Mouse (Mus musculus) ES-Bruce4 (cell line): ENCODE results near the gene Vcan. TPM values are rescaled to one million over a fixed set of nuclear protein-coding genes. Genes with fewer than 3 reads are reported as not detected.
A peak's percentile ranks its signal among the peaks of the same experiment; 100 is the strongest.

Source experiments
- H3K27ac ChIP-seq: 2 replicates; pipeline ENCODE4 v1.5.1; 2012; ENCODE audit warnings: low read length, inconsistent platforms; ENCODE audit not compliant: insufficient read depth
- H3K27me3 ChIP-seq: 2 replicates; pipeline ENCODE4 v1.6.1; 2012; ENCODE audit warnings: mild to moderate bottlenecking, low read length, inconsistent platforms; ENCODE audit not compliant: control insufficient read depth, poor library complexity, insufficient read depth, severe bottlenecking
- H3K36me3 ChIP-seq: 2 replicates; pipeline ENCODE4 v1.6.1; 2012; ENCODE audit warnings: inconsistent platforms, mild to moderate bottlenecking, low read length, moderate library complexity; ENCODE audit not compliant: control insufficient read depth, poor library complexity, insufficient read depth, severe bottlenecking
- H3K4me1 ChIP-seq: one replicate; pipeline ENCODE4 v1.8.1; 2011; ENCODE audit warnings: low read length; ENCODE audit not compliant: control insufficient read depth, insufficient read depth
- H3K4me3 ChIP-seq: 2 replicates; pipeline ENCODE4 v1.5.1; 2011; ENCODE audit warnings: low read depth, mild to moderate bottlenecking, low read length
- H3K9ac ChIP-seq: 2 replicates; pipeline ENCODE4 v1.6.1; 2012; ENCODE audit warnings: low read depth, mild to moderate bottlenecking, inconsistent platforms; ENCODE audit not compliant: poor library complexity, severe bottlenecking
- H3K9me3 ChIP-seq: replicated peaks from 2 replicates; pipeline ENCODE4 v1.6.1; 2012; ENCODE audit warnings: mild to moderate bottlenecking, low read length, inconsistent platforms; ENCODE audit not compliant: control insufficient read depth, poor library complexity, insufficient read depth, severe bottlenecking
- CTCF ChIP-seq: IDR thresholded peaks from one replicate; pipeline ENCODE4 v1.8.1; 2011; ENCODE audit warnings: low read depth, low read length
- EP300 ChIP-seq: IDR thresholded peaks from 2 replicates; pipeline ENCODE4 v1.6.1; 2011; ENCODE audit warnings: low read depth, low read length; ENCODE audit not compliant: insufficient read depth
- POLR2A ChIP-seq: IDR thresholded peaks from one replicate; pipeline ENCODE4 v1.8.1; 2011; ENCODE audit warnings: low read length; ENCODE audit not compliant: insufficient read depth
- polyA plus RNA-seq: library from polyadenylated mRNA; stranded (reverse); fragments of >200 nt; gene quantifications from 2 replicates; pipeline ENCODE4 v1.2.4, GENCODE M21; 2011; ENCODE audit warnings: low read depth; ENCODE audit not compliant: missing spikeins, insufficient read depth, insufficient read length

Vcan gene
- polyA plus RNA-seq, 1 experiment, result 29.6 TPM

DNA sequence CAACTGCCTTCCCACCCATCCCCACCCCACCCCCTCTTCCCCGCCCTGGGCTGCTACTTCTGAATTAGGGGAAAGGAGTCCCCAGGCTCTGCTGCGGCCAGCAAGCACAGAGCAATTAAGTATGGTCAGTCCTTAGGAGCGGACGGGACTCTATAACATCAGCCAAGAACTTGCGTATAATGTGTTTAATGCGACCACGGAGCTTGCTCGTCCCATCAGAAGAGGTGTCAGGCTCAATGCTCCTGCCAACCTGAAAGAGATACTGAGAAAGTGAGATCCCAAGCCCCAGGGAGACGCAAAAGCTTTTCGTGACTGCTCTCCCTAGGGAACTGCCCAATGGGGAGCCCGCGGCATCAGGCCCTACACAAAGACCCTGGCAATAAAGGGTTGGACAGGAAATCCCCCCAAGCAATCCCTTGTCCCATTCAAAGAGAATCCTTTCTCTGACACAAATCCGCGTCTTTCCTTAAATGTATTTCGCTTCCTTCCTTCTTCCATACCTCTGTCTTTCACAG, 434 bp upstream of the Vcan start:
- Histone ChIP-seq H3K9ac (peak overlapping the region; percentile 26), H3K4me1 (peaks cover 1% of the 10 kb centered on the region), H3K9me3 (no peaks in the 10 kb centered on the region), H3K36me3 (no peaks in the 10 kb centered on the region), H3K27me3 (peaks cover 4% of the 10 kb centered on the region; the same call in 1 of the 2 replicates), H3K4me3 (peak overlapping the region; percentile 60), H3K27ac (no peak overlapping the region)
- TF ChIP-seq CTCF (no peak), POLR2A (no peak), EP300 (no peak)

DNA sequence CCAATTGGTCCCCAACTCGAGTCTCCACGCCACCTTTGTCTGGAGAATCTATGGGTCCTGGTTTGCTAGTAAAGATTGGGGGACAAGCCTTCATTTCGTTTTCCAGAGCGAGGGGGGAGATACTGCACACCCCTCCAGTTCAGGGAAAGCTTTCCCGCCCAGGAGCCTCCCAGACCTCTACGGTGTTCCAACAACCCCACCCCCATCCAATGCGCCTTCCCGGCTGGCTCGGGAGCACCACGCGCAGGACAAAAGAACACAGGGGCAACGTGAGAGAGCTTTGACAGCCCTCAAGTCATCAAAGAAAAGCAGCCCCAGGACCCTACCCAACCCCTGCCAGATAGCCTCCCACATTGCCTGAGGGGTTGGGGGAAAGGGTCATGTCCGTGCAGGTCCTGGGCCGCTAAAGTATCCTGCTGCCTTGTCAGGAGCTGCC, 1.2 kb downstream of the Vcan start:
- no peaks in the 10 kb centered on the region for H3K36me3 ChIP-seq
- peak overlapping the region; percentile 74 for H3K4me3 ChIP-seq
- peaks cover 4% of the 10 kb centered on the region; the same call in 1 of the 2 replicates for H3K27me3 ChIP-seq
- H3K9ac ChIP-seq, result peak overlapping the region; percentile 70
- no peaks in the 10 kb centered on the region for H3K9me3 ChIP-seq
- 0 out of 2 replicates have a peak overlapping the region, but pooled peaks have one; percentile 20 for H3K27ac ChIP-seq
- H3K4me1 ChIP-seq, result peaks cover 1% of the 10 kb centered on the region
- TF ChIP-seq EP300, result peak; percentile 38; the same call in 1 of the 2 replicates
- no peak for TF ChIP-seq CTCF
- no peak for TF ChIP-seq POLR2A

DNA sequence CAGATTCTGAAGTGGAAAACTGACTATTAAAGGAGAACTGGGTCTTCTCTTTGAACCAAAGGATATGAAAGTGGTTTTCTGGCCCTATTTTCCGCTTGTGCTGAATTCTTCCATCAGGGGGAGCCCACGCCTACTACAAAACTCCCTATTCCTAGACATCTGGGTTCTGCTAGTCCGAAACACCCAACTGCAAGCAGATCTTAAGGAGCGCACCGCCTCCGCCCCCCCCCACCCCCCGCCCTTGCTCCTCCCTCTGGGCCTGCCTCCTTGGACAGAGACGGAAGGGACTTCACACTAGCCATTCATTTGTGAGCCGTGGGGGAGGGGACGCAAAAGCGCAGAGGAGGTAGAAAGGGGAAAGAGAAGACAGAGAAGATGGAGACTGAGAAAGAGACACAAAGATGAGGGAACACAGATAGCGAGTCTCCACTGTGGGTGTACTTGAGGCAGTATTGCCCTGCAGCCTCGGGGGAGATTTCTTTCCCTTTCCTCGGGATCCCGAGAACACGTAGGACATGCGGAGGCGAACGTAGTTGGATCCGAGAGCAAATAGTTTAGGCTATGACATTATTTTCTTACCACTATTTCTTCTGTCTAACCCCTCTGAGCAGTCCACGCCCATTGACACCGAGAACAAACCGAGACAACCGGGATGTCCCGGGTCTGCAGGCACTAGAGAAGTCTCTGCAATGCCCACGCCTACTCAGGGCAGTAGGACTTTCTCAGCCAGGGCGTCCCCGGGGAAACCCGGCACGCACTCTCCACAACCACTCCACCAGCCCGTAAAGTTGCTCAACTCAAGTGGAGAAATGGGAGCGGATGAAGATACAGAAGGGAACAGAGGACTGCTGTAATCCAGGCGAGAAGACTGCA, 1.8 kb downstream of the Vcan start:
- peaks cover 1% of the 10 kb centered on the region for H3K4me1 ChIP-seq
- peak overlapping the region; percentile 43; the same call in 1 of the 2 replicates for H3K27ac ChIP-seq
- 0 out of 2 replicates have a peak, but pooled peaks have one; percentile 13 for TF ChIP-seq EP300
- no peak for TF ChIP-seq CTCF
- TF ChIP-seq POLR2A, result no peak

DNA sequence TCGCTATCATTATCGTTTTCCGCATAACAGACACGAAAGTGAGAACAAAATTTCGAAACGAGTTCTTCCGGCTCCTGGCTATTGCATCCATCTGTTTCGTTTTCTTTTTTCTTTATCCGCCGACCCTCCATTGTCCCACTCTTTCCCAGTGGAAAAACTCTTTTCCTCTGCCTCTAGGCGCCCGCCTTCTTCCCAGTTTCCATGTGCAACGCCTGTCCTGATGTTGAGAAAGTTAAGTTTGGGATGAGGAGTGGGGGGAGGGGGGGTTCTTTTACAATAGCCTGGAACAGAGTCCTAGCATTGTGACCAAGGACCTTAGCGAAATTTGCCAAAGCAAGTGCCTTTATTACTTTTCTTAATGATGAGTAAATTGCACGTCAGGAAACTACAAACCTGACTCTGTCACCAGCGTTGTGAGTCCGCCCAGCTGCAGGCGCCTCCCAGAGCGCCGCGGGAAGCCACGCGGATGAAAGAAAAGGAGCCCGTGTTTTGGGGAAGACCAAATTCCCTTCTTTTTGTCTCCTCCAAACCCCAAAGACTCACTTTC, 2.5 kb downstream of the Vcan start:
- TF ChIP-seq CTCF, result no peak
- H3K36me3 ChIP-seq, result no peaks in the 10 kb centered on the region
- H3K9me3 ChIP-seq, result no peaks in the 10 kb centered on the region
- peak overlapping the region; percentile 69 for H3K9ac ChIP-seq
- peaks cover 1% of the 10 kb centered on the region for H3K4me1 ChIP-seq
- H3K4me3 ChIP-seq, result peak overlapping the region; percentile 62
- peaks cover 4% of the 10 kb centered on the region; the same call in 1 of the 2 replicates for H3K27me3 ChIP-seq
- peak overlapping the region; percentile 43 for H3K27ac ChIP-seq

More for the DNA sequence above, 1.8 kb downstream of the Vcan start:
- Histone ChIP-seq H3K9me3 (no peaks in the 10 kb centered on the region), H3K9ac (peak overlapping the region; percentile 70), H3K36me3 (no peaks in the 10 kb centered on the region), H3K4me3 (peak overlapping the region; percentile 74), H3K27me3 (peaks cover 4% of the 10 kb centered on the region; the same call in 1 of the 2 replicates)

DNA sequence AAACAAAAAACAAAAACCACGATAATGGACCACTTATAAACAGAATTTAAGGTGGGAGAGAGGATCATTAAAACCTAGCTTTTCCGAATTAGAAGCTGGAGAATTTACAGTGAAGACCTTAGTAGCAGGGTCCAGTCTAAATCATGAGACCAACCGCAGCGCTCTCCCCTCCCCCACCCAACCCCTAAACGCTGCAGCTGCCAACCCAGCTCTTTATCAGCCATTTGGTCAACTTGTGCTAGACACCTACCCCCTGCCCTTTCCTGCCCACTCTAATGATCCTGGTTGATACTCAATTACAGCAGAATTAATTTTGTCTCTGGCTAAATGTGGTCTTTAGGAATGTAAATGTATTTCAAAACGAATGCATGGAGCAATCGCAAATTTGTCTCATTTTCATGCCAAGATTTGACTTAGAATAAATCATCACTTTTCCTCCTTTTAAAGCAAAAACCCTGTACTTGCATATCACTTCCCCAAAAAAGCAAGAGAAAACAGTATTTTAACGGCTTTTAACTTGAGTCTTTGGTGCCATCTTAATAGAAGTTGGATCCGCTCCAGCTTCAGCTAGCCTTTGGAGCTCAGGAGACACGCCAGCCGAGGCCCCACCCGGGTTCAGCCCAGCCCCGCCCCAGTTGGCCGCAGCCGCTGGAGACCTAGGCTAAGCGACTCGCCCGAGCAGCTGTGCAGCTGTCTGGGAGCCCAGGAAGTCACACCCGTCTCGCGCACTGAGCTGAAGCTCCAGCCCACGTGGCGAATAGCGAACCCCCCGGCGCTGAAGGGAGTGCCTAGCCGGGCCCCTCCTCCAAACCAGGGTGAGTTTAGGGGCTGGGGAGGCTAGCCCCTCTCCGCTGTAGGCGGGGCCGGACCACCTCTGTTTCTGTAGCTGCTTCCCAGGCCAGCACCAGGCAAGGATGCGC, 3.3 kb downstream of the Vcan start:
- Histone ChIP-seq H3K4me1 (peaks cover 1% of the 10 kb centered on the region), H3K9ac (peak overlapping the region; percentile 69), H3K9me3 (no peaks in the 10 kb centered on the region), H3K27me3 (0 out of 2 replicates have a peak, but pooled peaks cover 4% of the 10 kb centered on the region), H3K4me3 (peak overlapping the region; percentile 62), H3K27ac (peak overlapping the region; percentile 43; the same call in 1 of the 2 replicates), H3K36me3 (no peaks in the 10 kb centered on the region)
- TF ChIP-seq EP300, result peak; percentile 72; the same call in 1 of the 2 replicates
- TF ChIP-seq POLR2A, result no peak
- no peak for TF ChIP-seq CTCF
